Mouse (Mus musculus) thymus, adult 2 months (tissue): ENCODE data around the gene Vav1.

Experiments
- CTCF ChIP-seq: fragments of 200-500 bp; IDR thresholded peaks from 2 replicates; pipeline ENCODE4 v1.5.1; 2012; ENCODE audit warnings: mild to moderate bottlenecking, control low read depth, low read length, moderate library complexity, borderline replicate concordance; ENCODE audit not compliant: control insufficient read depth, poor library complexity, insufficient read depth; ENCODE audit errors: extremely low read depth
- POLR2A ChIP-seq: fragments of 200-500 bp; IDR thresholded peaks from 2 replicates; pipeline ENCODE4 v1.6.1; 2012; ENCODE audit warnings: mild to moderate bottlenecking, low read length, control low read depth, moderate library complexity; ENCODE audit not compliant: control insufficient read depth, poor library complexity, insufficient read depth; ENCODE audit errors: extremely low read depth

- TF ChIP-seq POLR2A (no peak), CTCF (no peak)
Observed at GRCm38 (mm10) chr17:57251431-57251830, 27.5 kb upstream of the Vav1 start.
